Mouse (Mus musculus): ENCODE measurements around the gene Kcnh7.

The Kcnh7 gene

GRCm38 (mm10) chr2:62646014-62646645 is 538.0 kb downstream of the Kcnh7 start, which contains the start of gene Ifih1:
Gene Ifih1 (minus strand): TSS chr2:62646255.
- peak; percentile 82 for DNase-seq (ENCODE audit: low read depth)

GRCm38 (mm10) chr2:62645475-62645874 is 538.6 kb downstream of the Kcnh7 start:
- peak; percentile 59 for DNase-seq (ENCODE audit: low read depth)

GRCm38 (mm10) chr2:62644891-62645290 is 539.2 kb downstream of the Kcnh7 start:
- DNase-seq (ENCODE audit: low read depth): no peak

Measured in 416B (cell line).